In genomic region chr13:119836324-119836811, GRCm38 (mm10) we compare ENCODE assay signal across 9 mouse cellular contexts. TPM values are rescaled to one million over a fixed set of nuclear protein-coding genes. Genes with fewer than 3 reads are reported as not detected.
DNase-seq lines count a peak whose midpoint lies in the region; ATAC-seq lines count a peak whose summit lies in the region.
"Not testable (repeated sequence)": the region's sequence is repeated elsewhere in the genome, so short reads cannot be mapped to it uniquely, and the experiment has no call there.
"Had no signal": no experiment of that assay in that cellular context is flagged by ENCODE, and none has a peak within 500 bp of the region (broad histone marks: within the 10 kb centered on the region; RNA-seq: fewer than 3 reads in every experiment).

No protein-coding gene starts in this region.

- H3K4me1 ChIP-seq in brown adipose tissue, adult 24 weeks (ENCODE audit: control insufficient read depth, insufficient read depth, insufficient read length, low read length); embryonic facial prominence, embryonic 13.5 days; heart, embryonic 10.5 days; intestine, embryonic 15.5 days (replicated peaks); limb, embryonic 12.5 days (replicated peaks): not testable (repeated sequence)

- peak; percentile 32 for ATAC-seq in embryonic facial prominence, embryonic 13.5 days (ENCODE audit: insufficient number of reproducible peaks, insufficient read depth, low FRiP score, low TSS enrichment, low read depth)
- ATAC-seq in intestine, embryonic 15.5 days = peak; percentile 87
- ATAC-seq in limb, embryonic 12.5 days (ENCODE audit: insufficient number of reproducible peaks, insufficient read depth, low FRiP score, low TSS enrichment, low read depth) = peak; percentile 16; the same call in 1 of the 2 replicates
- peak; percentile 70 for ATAC-seq in megakaryocyte, adult 5-6 weeks (ENCODE audit: poor library complexity, severe bottlenecking)

- DNase-seq in A20 (ENCODE audit: low read depth, low spot score) = peak; percentile 60
- DNase-seq in heart, embryonic 10.5 days (ENCODE audit: low spot score) = not testable (repeated sequence)
- peak; percentile 9 for DNase-seq in ovary, postnatal 36 days (ENCODE audit: low spot score)

- H3K36me3 ChIP-seq in embryonic facial prominence, embryonic 13.5 days; heart, embryonic 10.5 days; intestine, embryonic 15.5 days; limb, embryonic 12.5 days: not testable (repeated sequence)

- not testable (repeated sequence) for H3K27ac ChIP-seq in brown adipose tissue, adult 24 weeks (replicated peaks; ENCODE audit: low read depth, low read length); embryonic facial prominence, embryonic 13.5 days; heart, embryonic 10.5 days; intestine, embryonic 15.5 days; limb, embryonic 12.5 days

- H3K4me3 ChIP-seq in brown adipose tissue, adult 24 weeks (ENCODE audit: insufficient read depth, low read depth, low read length) = peak overlapping the region; percentile 30; the same call in 1 of the 2 replicates
- peak overlapping the region; percentile 23 for H3K4me3 ChIP-seq in embryonic facial prominence, embryonic 13.5 days
- H3K4me3 ChIP-seq in heart, embryonic 10.5 days = peak overlapping the region; percentile 27; the same call in 1 of the 2 replicates
- 0 out of 2 replicates have a peak overlapping the region, but pooled peaks have one; percentile 17 for H3K4me3 ChIP-seq in intestine, embryonic 15.5 days (replicated peaks)
- peak overlapping the region; percentile 13; the same call in 1 of the 2 replicates for H3K4me3 ChIP-seq in limb, embryonic 12.5 days (replicated peaks)

- peak overlapping the region; percentile 47 for H3K4me2 ChIP-seq in embryonic facial prominence, embryonic 13.5 days
- H3K4me2 ChIP-seq in intestine, embryonic 15.5 days (replicated peaks) = peak overlapping the region; percentile 49
- peak overlapping the region; percentile 34 for H3K4me2 ChIP-seq in limb, embryonic 12.5 days

- not testable (repeated sequence) for H3K9ac ChIP-seq in embryonic facial prominence, embryonic 13.5 days; intestine, embryonic 15.5 days; limb, embryonic 12.5 days (replicated peaks)

- WGBS in embryonic facial prominence, embryonic 13.5 days = 15% methylated on average over 23 of the region's 23 CpGs
- WGBS in heart, embryonic 10.5 days = 10% methylated on average over 23 of the region's 23 CpGs
- WGBS in intestine, embryonic 15.5 days = 12% methylated on average over 23 of the region's 23 CpGs
- 9% methylated on average over 23 of the region's 23 CpGs for WGBS in limb, embryonic 12.5 days

- peaks cover 21% of the 10 kb centered on the region for H3K27me3 ChIP-seq in embryonic facial prominence, embryonic 13.5 days
- peaks cover 19% of the 10 kb centered on the region; the same call in 1 of the 2 replicates for H3K27me3 ChIP-seq in heart, embryonic 10.5 days (ENCODE audit: insufficient read depth, poor library complexity, severe bottlenecking)
- not testable (repeated sequence) for H3K27me3 ChIP-seq in intestine, embryonic 15.5 days (replicated peaks)
- peaks cover 27% of the 10 kb centered on the region for H3K27me3 ChIP-seq in limb, embryonic 12.5 days

- not testable (repeated sequence) for H3K9me3 ChIP-seq in embryonic facial prominence, embryonic 13.5 days; heart, embryonic 10.5 days; intestine, embryonic 15.5 days; limb, embryonic 12.5 days

RNA-seq across cellular contexts. Expression of gene D13Ertd608e, which starts 0.6 kb away (rescaled TPM):
- polyA plus RNA-seq in brown adipose tissue, adult 24 weeks (2012; ENCODE audit: insufficient read depth, insufficient read length, missing spikeins) = not detected in 2 replicates
- polyA plus RNA-seq in embryonic facial prominence, embryonic 13.5 days (2015; fragmentation: Nextera tagmentation; extraction: Ambion mirVana) = not detected in 2 replicates
- not detected in 2 replicates for polyA plus RNA-seq in heart, embryonic 10.5 days (2016; fragmentation: Nextera tagmentation; extraction: Ambion mirVana)
- not detected in 2 replicates for polyA plus RNA-seq in intestine, embryonic 15.5 days (2015; fragmentation: Nextera tagmentation; extraction: Ambion mirVana)
- polyA plus RNA-seq in limb, embryonic 12.5 days (2016; fragmentation: Nextera tagmentation; extraction: Ambion mirVana) = not detected in 2 replicates
- total RNA-seq in megakaryocyte, adult 5-6 weeks (2015) = 0.45 and 1.7 TPM in 2 replicates
- total RNA-seq in megakaryocyte, adult 5-6 weeks (2017) = 2.6 TPM in 1 of 2 replicates, not detected in the other
- total RNA-seq: heart, postnatal 25 days had no signal

RNA-seq across cellular contexts. Expression of gene AF067063, which starts 6.4 kb away (rescaled TPM):
- not detected in 2 replicates for polyA plus RNA-seq in brown adipose tissue, adult 24 weeks (2012; ENCODE audit: insufficient read depth, insufficient read length, missing spikeins)
- polyA plus RNA-seq in embryonic facial prominence, embryonic 13.5 days (2015; fragmentation: Nextera tagmentation; extraction: Ambion mirVana) = not detected in 2 replicates
- polyA plus RNA-seq in heart, embryonic 10.5 days (2016; fragmentation: Nextera tagmentation; extraction: Ambion mirVana) = not detected in 2 replicates
- not detected in 2 replicates for polyA plus RNA-seq in intestine, embryonic 15.5 days (2015; fragmentation: Nextera tagmentation; extraction: Ambion mirVana)
- not detected in 2 replicates for polyA plus RNA-seq in limb, embryonic 12.5 days (2016; fragmentation: Nextera tagmentation; extraction: Ambion mirVana)
- total RNA-seq in megakaryocyte, adult 5-6 weeks (2015) = not detected in 2 replicates
- not detected in 2 replicates for total RNA-seq in megakaryocyte, adult 5-6 weeks (2017)
- total RNA-seq: heart, postnatal 25 days had no signal

RNA-seq across cellular contexts. Expression of gene Zfp131, which starts 45.7 kb away (rescaled TPM):
- polyA plus RNA-seq in brown adipose tissue, adult 24 weeks (2012; ENCODE audit: insufficient read depth, insufficient read length, missing spikeins) = 22.8 and 24.3 TPM in 2 replicates
- 45.0 and 48.6 TPM in 2 replicates for polyA plus RNA-seq in embryonic facial prominence, embryonic 13.5 days (2015; fragmentation: Nextera tagmentation; extraction: Ambion mirVana)
- 23.5 and 29.8 TPM in 2 replicates for polyA plus RNA-seq in heart, embryonic 10.5 days (2016; fragmentation: Nextera tagmentation; extraction: Ambion mirVana)
- 25.3 and 30.0 TPM in 2 replicates for polyA plus RNA-seq in intestine, embryonic 15.5 days (2015; fragmentation: Nextera tagmentation; extraction: Ambion mirVana)
- 48.7 and 50.2 TPM in 2 replicates for polyA plus RNA-seq in limb, embryonic 12.5 days (2016; fragmentation: Nextera tagmentation; extraction: Ambion mirVana)
- 37.1 and 43.6 TPM in 2 replicates for total RNA-seq in megakaryocyte, adult 5-6 weeks (2015)
- 43.0 and 45.1 TPM in 2 replicates for total RNA-seq in megakaryocyte, adult 5-6 weeks (2017)

RNA-seq across cellular contexts. Expression of gene Tcstv1, which starts 58.2 kb away (rescaled TPM):
- not detected in 2 replicates for polyA plus RNA-seq in brown adipose tissue, adult 24 weeks (2012; ENCODE audit: insufficient read depth, insufficient read length, missing spikeins)
- polyA plus RNA-seq in embryonic facial prominence, embryonic 13.5 days (2015; fragmentation: Nextera tagmentation; extraction: Ambion mirVana) = not detected in 2 replicates
- polyA plus RNA-seq in heart, embryonic 10.5 days (2016; fragmentation: Nextera tagmentation; extraction: Ambion mirVana) = not detected in 2 replicates
- not detected in 2 replicates for polyA plus RNA-seq in intestine, embryonic 15.5 days (2015; fragmentation: Nextera tagmentation; extraction: Ambion mirVana)
- polyA plus RNA-seq in limb, embryonic 12.5 days (2016; fragmentation: Nextera tagmentation; extraction: Ambion mirVana) = not detected in 2 replicates
- total RNA-seq in megakaryocyte, adult 5-6 weeks (2015) = not detected in 2 replicates
- not detected in 2 replicates for total RNA-seq in megakaryocyte, adult 5-6 weeks (2017)
- total RNA-seq: heart, postnatal 25 days had no signal

Comparison
In these comparisons a context has a peak if more than half of its experiments do, and no peak if none do; other contexts are left out.
1. ATAC-seq: peak in every context shown above with its lines; median percentile 87 in intestine, embryonic 15.5 days; 70 in megakaryocyte, adult 5-6 weeks; 32 in embryonic facial prominence, embryonic 13.5 days; 16 in limb, embryonic 12.5 days.